Mouse (Mus musculus) intestine, embryonic 16.5 days (tissue): ENCODE measurements around the gene Zswim3. TPM values are rescaled to one million over a fixed set of nuclear protein-coding genes. Genes with fewer than 3 reads are reported as not detected.
"Not testable (repeated sequence)": the region's sequence is repeated elsewhere in the genome, so short reads cannot be mapped to it uniquely, and the experiment has no call there.

Experiments
- ATAC-seq: fragments of 200-750 bp; cut with Nextera tagmentation; 2 replicates; pipeline ENCODE4 v1.8.0; 2017; ENCODE audit warnings: moderate TSS enrichment, moderate library complexity
- H3K27ac ChIP-seq: fragments of 300-500 bp; sonication (generic); 2 replicates; pipeline ENCODE4 v1.5.1; 2014; ENCODE audit warnings: mild to moderate bottlenecking, low read length
- H3K27me3 ChIP-seq: fragments of 300-500 bp; sonication (generic); replicated peaks from 2 replicates; pipeline ENCODE4 v1.6.1; 2014; ENCODE audit warnings: low read length, control low read depth, mixed read lengths; ENCODE audit not compliant: control insufficient read depth, insufficient read depth
- H3K36me3 ChIP-seq: fragments of 300-500 bp; sonication (generic); 2 replicates; pipeline ENCODE4 v1.6.1; 2014; ENCODE audit warnings: low read length, control low read depth; ENCODE audit not compliant: control insufficient read depth, insufficient read depth
- H3K4me1 ChIP-seq: fragments of 300-500 bp; sonication (generic); 2 replicates; pipeline ENCODE4 v1.6.1; 2014; ENCODE audit warnings: low read length, control low read depth, mixed read lengths; ENCODE audit not compliant: control insufficient read depth, insufficient read depth
- H3K4me2 ChIP-seq: fragments of 300-500 bp; sonication (generic); 2 replicates; pipeline ENCODE4 v1.6.1; 2014; ENCODE audit warnings: low read depth, low read length, control low read depth
- H3K4me3 ChIP-seq: fragments of 300-500 bp; sonication (generic); 2 replicates; pipeline ENCODE4 v1.5.1; 2014; ENCODE audit warnings: mild to moderate bottlenecking, low read length
- H3K9ac ChIP-seq: fragments of 300-500 bp; sonication (generic); 2 replicates; pipeline ENCODE4 v1.6.1; 2014; ENCODE audit warnings: low read depth, low read length
- H3K9me3 ChIP-seq: fragments of 300-500 bp; sonication (generic); 2 replicates; pipeline ENCODE4 v1.6.1; 2016; ENCODE audit warnings: low read length, control low read depth; ENCODE audit not compliant: control insufficient read depth
- WGBS: fragments of 180-500 bp; shearing (Covaris S2); extraction: QIAGEN DNeasy Blood & Tissue Kit; methylation state at CpG from one replicate; pipeline ENCODE4 v1.1.7; 2014; 5-methylcytosine and 5-hydroxymethylcytosine counted together
- polyA plus RNA-seq: library from polyadenylated mRNA; unstranded; fragments of >200 nt; fragmentation: Nextera tagmentation; extraction: Ambion mirVana; gene quantifications from 2 replicates; pipeline ENCODE4 v1.2.1, GENCODE M21; 2015

Gene Zswim3
- polyA plus RNA-seq, 1 experiment from 2014 or later = 10.3 TPM

DNA sequence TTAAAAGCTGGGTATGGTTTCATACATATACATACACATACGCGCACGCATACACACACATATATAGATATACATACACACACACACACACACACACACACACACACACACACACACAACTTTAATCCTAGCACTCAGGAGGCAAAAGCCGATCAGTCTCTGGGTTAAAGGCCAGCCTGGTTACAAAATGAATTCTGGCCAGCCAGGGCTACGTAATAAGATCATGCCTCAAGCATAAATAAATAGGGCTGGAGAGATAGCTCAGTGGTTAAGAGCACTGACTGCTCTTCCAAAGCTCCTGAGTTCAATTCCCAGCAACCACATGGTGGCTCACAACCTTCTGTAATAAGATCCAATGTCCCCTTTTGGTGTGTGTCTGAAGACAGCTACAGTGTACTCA, 50.7 kb downstream of the Zswim3 start:
- not testable (repeated sequence) for H3K36me3 ChIP-seq, H3K27ac ChIP-seq, H3K9ac ChIP-seq, H3K4me3 ChIP-seq, H3K4me2 ChIP-seq, H3K9me3 ChIP-seq, ATAC-seq
- peaks cover 27% of the 10 kb centered on the region for H3K4me1 ChIP-seq
- WGBS = 77% methylated on average over 5 of the region's 5 CpGs
- H3K27me3 ChIP-seq = peaks cover 17% of the 10 kb centered on the region

- no peak overlapping the region for H3K27ac ChIP-seq
- H3K4me1 ChIP-seq = peaks cover 28% of the 10 kb centered on the region
- peak; percentile 21; the same call in 1 of the 2 replicates for ATAC-seq
- H3K9me3 ChIP-seq = no peaks in the 10 kb centered on the region
- H3K36me3 ChIP-seq = no peaks in the 10 kb centered on the region
- peak overlapping the region; percentile 57 for H3K4me3 ChIP-seq
- peak overlapping the region; percentile 96 for H3K4me2 ChIP-seq
- WGBS = 2% methylated on average over 42 of the region's 42 CpGs
- H3K27me3 ChIP-seq = peaks cover 17% of the 10 kb centered on the region
- H3K9ac ChIP-seq = peak overlapping the region; percentile 72
Observed at GRCm38 (mm10) chr2:164856309-164857100, 51.6 kb downstream of the Zswim3 start.

- no peak within 1 kb of the TSS; the same call in 1 of the 2 replicates for H3K27ac ChIP-seq
- ATAC-seq = peak; percentile 38; the same call in 1 of the 2 replicates
Observed at GRCm38 (mm10) chr2:164857101-164857821, 52.4 kb downstream of the Zswim3 start, which contains the start of gene Pltp. TSS of gene Pltp (minus strand) at chr2:164857711.

DNA sequence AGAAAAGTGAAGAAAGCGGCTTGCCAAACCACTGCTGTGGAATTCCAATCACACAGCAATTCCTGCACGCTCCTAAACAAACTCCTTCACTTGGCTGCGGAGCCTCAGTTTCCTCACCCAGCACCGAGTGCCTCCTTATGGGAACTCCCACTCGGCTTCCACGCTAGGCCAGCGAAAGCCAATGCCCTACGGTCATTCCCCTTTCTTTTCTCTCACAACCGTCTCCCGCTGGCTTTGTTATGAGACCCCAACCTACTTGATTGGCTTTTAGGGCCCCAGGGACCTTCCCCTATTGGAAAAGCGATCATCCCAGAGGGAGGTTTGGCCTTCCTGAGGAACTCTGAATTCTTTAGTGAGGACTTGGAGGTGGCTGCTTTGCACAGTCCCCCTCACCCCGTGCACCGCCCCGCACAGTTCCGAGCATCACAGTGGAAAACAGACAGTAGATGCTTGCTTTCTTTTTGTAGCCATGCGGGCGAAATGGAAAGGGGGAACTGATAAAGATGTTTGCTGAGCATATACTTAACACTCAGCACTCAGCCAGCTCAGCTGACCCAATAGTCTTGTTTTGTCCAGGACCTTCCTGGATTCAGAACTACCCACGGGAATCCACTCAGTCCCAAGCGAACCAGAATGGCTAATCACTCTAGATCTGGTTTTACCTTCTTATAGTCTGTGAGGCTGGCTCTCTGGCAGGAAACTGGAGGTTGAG, 53.1 kb downstream of the Zswim3 start:
- Histone ChIP-seq H3K4me1 (peaks cover 38% of the 10 kb centered on the region), H3K4me2 (peak overlapping the region; percentile 96), H3K9me3 (no peaks in the 10 kb centered on the region), H3K27me3 (peaks cover 17% of the 10 kb centered on the region), H3K36me3 (no peaks in the 10 kb centered on the region), H3K4me3 (peak overlapping the region; percentile 57), H3K9ac (peak overlapping the region; percentile 72), H3K27ac (no peak overlapping the region)
- WGBS = 13% methylated on average over 19 of the region's 19 CpGs
- ATAC-seq = no peak

More at GRCm38 (mm10) chr2:164857101-164857821, 52.4 kb downstream of the Zswim3 start, which contains the start of gene Pltp:
- Histone ChIP-seq H3K36me3 (no peaks in the 10 kb centered on the region), H3K4me1 (peaks cover 34% of the 10 kb centered on the region), H3K4me2 (peak within 1 kb of the TSS; percentile 96), H3K9ac (peak within 1 kb of the TSS; percentile 72), H3K4me3 (peak within 1 kb of the TSS; percentile 57), H3K27me3 (peaks cover 17% of the 10 kb centered on the region), H3K9me3 (no peaks in the 10 kb centered on the region)
- WGBS = under 1% methylated on average over 46 of the region's 47 CpGs

- Histone ChIP-seq H3K36me3 (no peaks in the 10 kb centered on the region), H3K4me3 (no peak overlapping the region), H3K27ac (peak overlapping the region; percentile 37), H3K4me2 (no peak overlapping the region), H3K27me3 (peaks cover 17% of the 10 kb centered on the region), H3K4me1 (peaks cover 38% of the 10 kb centered on the region), H3K9me3 (no peaks in the 10 kb centered on the region), H3K9ac (peak overlapping the region; percentile 24; the same call in 1 of the 2 replicates)
- WGBS = 58% methylated on average over 2 of the region's 2 CpGs
- ATAC-seq = no peak
Observed at GRCm38 (mm10) chr2:164859155-164859554, 54.3 kb downstream of the Zswim3 start.

DNA sequence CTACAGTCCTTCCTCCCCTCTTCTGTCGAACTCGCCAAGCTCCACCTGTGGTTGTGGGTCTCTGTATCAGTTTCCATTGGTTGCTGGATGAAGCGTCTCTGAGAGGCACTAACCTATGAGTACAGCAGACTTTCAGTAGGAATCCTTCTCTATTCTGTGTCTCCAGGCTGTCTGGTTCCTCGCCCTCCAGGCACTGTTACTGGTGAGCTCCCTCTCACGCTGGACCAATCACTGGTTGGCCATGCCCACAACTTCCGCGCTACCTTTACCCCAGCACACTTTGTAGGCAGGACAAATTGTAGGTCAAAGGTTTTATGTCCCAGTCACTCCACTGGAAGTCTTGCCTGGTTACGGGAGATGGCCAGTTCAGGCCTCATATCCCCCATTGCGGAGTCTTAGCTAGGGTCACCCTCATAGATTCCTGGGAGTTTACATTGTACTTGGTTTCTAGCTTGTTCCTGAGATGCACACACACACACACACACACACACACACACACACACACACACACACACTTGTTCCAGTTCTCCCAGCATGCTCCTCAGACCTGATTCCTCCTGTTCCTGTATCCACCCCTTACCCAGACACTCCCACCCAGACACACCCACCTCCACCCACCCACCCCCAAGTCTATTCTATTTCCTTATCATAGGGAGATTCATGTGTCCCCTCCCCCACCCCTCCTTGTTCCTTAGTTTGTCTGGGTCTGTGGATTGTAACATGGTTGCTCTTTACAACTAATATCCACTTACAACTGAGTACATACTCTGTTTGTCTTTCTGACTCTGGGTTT, 54.9 kb downstream of the Zswim3 start:
- ATAC-seq = peak; percentile 78
- peaks cover 16% of the 10 kb centered on the region for H3K27me3 ChIP-seq
- no peaks in the 10 kb centered on the region for H3K36me3 ChIP-seq
- H3K9ac ChIP-seq = peak overlapping the region; percentile 24; the same call in 1 of the 2 replicates
- 58% methylated on average over 9 of the region's 9 CpGs for WGBS
- no peak overlapping the region for H3K4me3 ChIP-seq
- peaks cover 37% of the 10 kb centered on the region for H3K4me1 ChIP-seq
- no peaks in the 10 kb centered on the region for H3K9me3 ChIP-seq
- peak overlapping the region; percentile 37 for H3K27ac ChIP-seq
- H3K4me2 ChIP-seq = no peak overlapping the region

DNA sequence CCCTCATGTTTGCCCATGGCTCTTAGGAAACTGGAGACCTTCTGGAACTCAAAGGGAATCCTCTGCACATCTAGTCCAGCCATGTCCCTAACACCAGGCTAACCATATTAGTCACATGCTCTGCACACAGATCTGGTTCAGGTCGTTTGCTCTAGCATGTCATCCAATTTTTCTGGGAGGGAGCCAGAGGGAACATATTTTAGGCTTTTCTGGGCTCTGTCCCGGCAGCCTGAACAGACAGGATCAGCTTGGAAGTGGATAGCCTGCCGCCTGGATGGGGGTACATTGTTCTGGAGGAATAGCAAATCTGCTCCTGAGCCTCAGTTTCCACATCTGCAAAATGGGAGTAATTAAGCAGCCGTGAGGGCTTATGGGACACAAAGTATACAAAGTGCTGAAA, 56.2 kb downstream of the Zswim3 start:
- Histone ChIP-seq H3K4me1 (peaks cover 35% of the 10 kb centered on the region), H3K27me3 (peaks cover 14% of the 10 kb centered on the region), H3K4me2 (no peak overlapping the region), H3K4me3 (no peak overlapping the region), H3K9me3 (no peaks in the 10 kb centered on the region), H3K27ac (no peak overlapping the region), H3K9ac (no peak overlapping the region), H3K36me3 (no peaks in the 10 kb centered on the region)
- 65% methylated on average over 4 of the region's 4 CpGs for WGBS
- no peak for ATAC-seq

DNA sequence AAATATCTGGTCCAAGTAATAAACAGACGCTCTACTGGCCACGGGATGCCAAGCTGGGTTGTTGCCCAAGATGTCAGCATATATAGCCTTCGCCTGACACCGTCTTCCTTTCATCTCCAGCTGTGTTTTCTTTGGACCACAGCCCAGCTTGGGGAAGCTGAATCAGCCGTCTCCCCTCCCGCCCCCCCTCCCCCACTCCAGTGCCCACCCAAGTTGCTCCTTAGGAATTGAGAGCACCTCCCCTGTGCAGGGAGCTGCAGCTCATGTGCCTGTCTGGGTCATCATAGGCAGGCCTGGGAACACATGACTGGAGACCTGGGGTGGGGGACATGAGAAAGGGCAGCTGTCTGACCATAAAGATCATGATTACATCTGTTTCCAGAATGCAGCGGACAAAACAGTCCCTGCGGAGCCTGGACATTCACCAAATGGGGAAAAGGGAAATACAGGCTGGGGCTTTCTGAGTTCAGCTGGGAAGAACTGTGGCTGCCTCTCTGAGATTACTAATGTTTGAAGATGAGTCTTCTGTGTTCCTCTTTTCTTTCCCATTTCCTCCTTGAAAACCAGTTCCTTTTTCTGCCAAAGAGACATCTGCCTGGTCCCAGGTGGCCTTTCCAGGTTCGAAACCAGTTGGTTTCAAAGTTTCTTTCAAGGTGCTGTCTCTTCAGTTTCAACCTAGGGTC, 57.4 kb downstream of the Zswim3 start:
- peaks cover 36% of the 10 kb centered on the region for H3K4me1 ChIP-seq

More for the DNA sequence above, 57.4 kb downstream of the Zswim3 start:
- H3K9me3 ChIP-seq = no peaks in the 10 kb centered on the region
- peaks cover 3% of the 10 kb centered on the region for H3K27me3 ChIP-seq
- ATAC-seq = peak; percentile 65
- no peak overlapping the region for H3K9ac ChIP-seq
- H3K36me3 ChIP-seq = no peaks in the 10 kb centered on the region
- peak overlapping the region; percentile 89 for H3K27ac ChIP-seq
- WGBS = 32% methylated on average over 9 of the region's 9 CpGs
- H3K4me3 ChIP-seq = no peak overlapping the region
- no peak overlapping the region for H3K4me2 ChIP-seq
